10 mouse cellular contexts compared by ENCODE assay signal in the genomic region with DNA sequence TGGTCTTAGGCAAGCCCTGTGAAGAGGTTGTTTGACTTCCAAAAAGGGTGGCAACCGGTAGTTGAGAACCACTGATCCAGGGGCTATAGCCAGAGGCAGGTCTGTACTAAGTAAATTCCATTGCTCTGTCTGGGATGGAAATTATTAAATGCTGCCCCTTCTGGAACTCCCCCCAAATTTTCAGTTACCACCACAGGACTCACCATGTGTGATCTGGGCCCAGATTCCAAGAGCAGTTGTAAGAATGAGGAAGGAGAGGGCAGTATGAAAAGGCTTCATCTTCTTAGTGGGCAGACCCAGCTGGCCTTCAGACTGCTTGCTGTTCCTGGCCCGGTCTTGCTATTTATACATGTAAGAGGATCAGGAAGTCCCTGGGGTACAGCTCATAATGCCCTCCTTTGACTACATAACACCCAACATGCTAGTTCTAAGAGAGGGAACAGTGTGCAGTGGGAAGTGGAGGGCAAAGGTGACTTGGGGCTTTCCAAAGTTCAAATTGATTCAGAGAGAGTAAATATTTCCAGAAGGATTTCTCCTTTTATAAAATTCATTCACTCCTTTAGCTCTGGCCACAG. TPM values are rescaled to one million over a fixed set of nuclear protein-coding genes. Genes with fewer than 3 reads are reported as not detected.
DNase-seq lines count a peak whose midpoint lies in the region; ATAC-seq and TF ChIP-seq lines count a peak whose summit lies in the region.
"Had no signal": no experiment of that assay in that cellular context is flagged by ENCODE, and none has a peak within 500 bp of the region (broad histone marks: within the 10 kb centered on the region; RNA-seq: fewer than 3 reads in every experiment).

A gene (minus strand): TSS at position 451 of the 575 bp plus-strand sequence.

- H3K27ac ChIP-seq in heart, embryonic 11.5 days (ENCODE audit: low read depth, low read length): no peak within 1 kb of the TSS
- H3K27ac ChIP-seq in MEL (ENCODE audit: control insufficient read depth, low read depth, low read length): peak within 1 kb of the TSS; percentile 61; the same call in 1 of the 2 replicates
- H3K27ac ChIP-seq: heart, embryonic 15.5 days had no signal

- no peak for TF ChIP-seq EP300 in MEL (IDR thresholded peaks at IDR 0.05; ENCODE audit: low read depth in 1 of 2, low read length in 2 of 2)

- no peak within 1 kb of the TSS for H3K4me3 ChIP-seq in heart, embryonic 11.5 days (ENCODE audit: low read depth, low read length)
- H3K4me3 ChIP-seq in MEL (ENCODE audit: control insufficient read depth in 1 of 2, insufficient read depth in 1 of 2, low read depth in 2 of 2, low read length in 2 of 2): no peak within 1 kb of the TSS
- H3K4me3 ChIP-seq: heart, embryonic 15.5 days had no signal

- TF ChIP-seq POLR2A in MEL (IDR thresholded peaks at IDR 0.05; ENCODE audit: control insufficient read depth in 1 of 2, insufficient read depth in 1 of 2, low read depth in 1 of 2, low read length in 2 of 2, poor library complexity in 1 of 2): no peak

- H3K36me3 ChIP-seq in heart, embryonic 11.5 days (ENCODE audit: control insufficient read depth, insufficient read depth, low read length): no peaks in the 10 kb centered on the region
- peaks cover 0 to 60% of the 10 kb centered on the region in 2 experiments; a peak in 2 of 4 replicates for H3K36me3 ChIP-seq in MEL (ENCODE audit: control insufficient read depth in 1 of 2, insufficient read depth in 2 of 2, low read length in 2 of 2)
- H3K36me3 ChIP-seq: heart, embryonic 15.5 days had no signal

- no peak within 1 kb of the TSS for H3K4me2 ChIP-seq in heart, embryonic 11.5 days
- H3K4me2 ChIP-seq: heart, embryonic 15.5 days had no signal

- H3K9me3 ChIP-seq in heart, embryonic 11.5 days (replicated peaks; ENCODE audit: control insufficient read depth, low read length): no peaks in the 10 kb centered on the region
- H3K9me3 ChIP-seq in MEL (replicated peaks; ENCODE audit: insufficient read depth, low read length): no peaks in the 10 kb centered on the region
- H3K9me3 ChIP-seq: heart, embryonic 15.5 days had no signal

- TF ChIP-seq CTCF in MEL (IDR thresholded peaks at IDR 0.05 in 2 of 3, conservative IDR thresholded peaks at IDR 0.05 in 1 of 3; ENCODE audit: control insufficient read depth in 1 of 3, insufficient read depth in 1 of 3, low read depth in 2 of 3, low read length in 3 of 3, poor library complexity in 1 of 3, severe bottlenecking in 1 of 3): no peak

- no peaks in the 10 kb centered on the region for H3K79me2 ChIP-seq in MEL (ENCODE audit: control insufficient read depth, insufficient read depth, low read length, poor library complexity)

- no peak for TF ChIP-seq RAD21 in MEL (IDR thresholded peaks at IDR 0.05; ENCODE audit: low read depth, low read length)

- no peaks in the 10 kb centered on the region for H3K27me3 ChIP-seq in heart, embryonic 11.5 days (ENCODE audit: control insufficient read depth, insufficient read depth, low read length)
- H3K27me3 ChIP-seq in MEL (ENCODE audit: control insufficient read depth in 1 of 2, insufficient read depth in 2 of 2, low read length in 2 of 2): no peaks in the 10 kb centered on the region; a peak in 1 of 4 replicates
- H3K27me3 ChIP-seq: heart, embryonic 15.5 days had no signal

- H3K4me1 ChIP-seq in heart, embryonic 11.5 days (ENCODE audit: control insufficient read depth, insufficient read depth, low read length): no peaks in the 10 kb centered on the region
- H3K4me1 ChIP-seq in MEL (ENCODE audit: control insufficient read depth in 1 of 2, insufficient read depth in 2 of 2, low read length in 2 of 2): peaks cover 23 to 38% of the 10 kb centered on the region in 2 experiments
- H3K4me1 ChIP-seq: heart, embryonic 15.5 days had no signal

- 55% methylated on average over 2 of the region's 2 CpGs for WGBS in heart, embryonic 11.5 days (ENCODE audit: insufficient replicate concordance)

- ATAC-seq in heart, embryonic 11.5 days (replicated peaks; ENCODE audit: insufficient number of reproducible peaks, low FRiP score, low TSS enrichment): no peak
- ATAC-seq in erythroblast, adult 5-6 weeks (replicated peaks; ENCODE audit: low FRiP score, poor library complexity, severe bottlenecking): no peak
- ATAC-seq in inflammation-experienced regulatory T-cells, adult 6 months: no peak

- peak; percentile 28 for DNase-seq in heart, adult 8-10 months (ENCODE audit: low spot score)
- peak; percentile 35 for DNase-seq in MEL (ENCODE audit: low read depth, low spot score)
- DNase-seq in mesoderm, embryonic 11.5 days (ENCODE audit: low read depth, low spot score): peak; percentile 28
- DNase-seq in kidney, postnatal 10 days: no peak
- DNase-seq in gastrocnemius, postnatal 10 days: no peak
- DNase-seq: cerebellum, adult 9-10 months had no signal

- no peak within 1 kb of the TSS for H3K9ac ChIP-seq in heart, embryonic 11.5 days (ENCODE audit: low read depth, low read length)
- no peak within 1 kb of the TSS for H3K9ac ChIP-seq in MEL (ENCODE audit: control insufficient read depth, low read depth, low read length, poor library complexity, severe bottlenecking)
- H3K9ac ChIP-seq: heart, embryonic 15.5 days had no signal

TF ChIP-seq in MEL, 35 proteins besides CTCF, POLR2A, EP300 and RAD21:
- TF ChIP-seq MXI1 (IDR thresholded peaks at IDR 0.05; ENCODE audit: low read depth, low read length) (no peak), POLR2AphosphoS5 (IDR thresholded peaks at IDR 0.05; ENCODE audit: borderline replicate concordance, low read depth, low read length) (no peak), ZKSCAN1 (IDR thresholded peaks at IDR 0.05; ENCODE audit: low read depth, low read length) (no peak), TBP (IDR thresholded peaks at IDR 0.05; ENCODE audit: low read depth, low read length) (no peak)

RNA-seq across cellular contexts. Expression of the gene that starts here (rescaled TPM):
- 1 to 10 TPM; 4.4 to 9.5 (median 5.6) TPM for total RNA-seq in heart, adult 8-10 months (2022)
- 0.48 and 1.2 TPM in 2 replicates for polyA plus RNA-seq in heart, embryonic 11.5 days (2014; fragmentation: Nextera tagmentation; extraction: Ambion mirVana)
- 0.33 and 0.62 TPM in 2 replicates for total RNA-seq in MEL (2012; rRNA removed)
- polyA plus RNA-seq in MEL (2012; ENCODE audit: insufficient read depth in 1 of 2, insufficient read length in 2 of 2, low read depth in 1 of 2, low replicate concordance in 2 of 2, missing spikeins in 1 of 2): 1 to 10 TPM in 1 of 2 experiments, not detected in 1; 1.7 TPM
- 23.6 and 31.3 TPM in 2 replicates for total RNA-seq in erythroblast, adult 5-6 weeks (2015; ENCODE audit: low replicate concordance)
- total RNA-seq in erythroblast, adult 5-6 weeks (2017; ENCODE audit: low replicate concordance): 22.5 and 31.5 TPM in 2 replicates
- not detected for polyA plus RNA-seq in inflammation-experienced regulatory T-cells, adult 6 months (2017; shearing (Covaris generic))
- 1 to 10 TPM; 2.9 to 4.3 TPM for total RNA-seq in gastrocnemius, postnatal 10 days (2021)

Comparison
In these comparisons a context has a peak if more than half of its experiments do, and no peak if none do; other contexts are left out.
1. DNase-seq: peak in heart, adult 8-10 months (single experiment), MEL (single experiment) and mesoderm, embryonic 11.5 days (single experiment); none in kidney, postnatal 10 days (single experiment) and gastrocnemius, postnatal 10 days (single experiment).